Mouse (Mus musculus) embryonic facial prominence, embryonic 15.5 days (tissue): ENCODE measurements around the gene Gtf2e1. TPM values are rescaled to one million over a fixed set of nuclear protein-coding genes. Genes with fewer than 3 reads are reported as not detected.

Source experiments
- ATAC-seq: fragments of 200-750 bp; cut with Nextera tagmentation; 2 replicates; pipeline ENCODE4 v1.8.0; 2017; ENCODE audit warnings: low read depth, moderate TSS enrichment; ENCODE audit not compliant: insufficient number of reproducible peaks, low FRiP score, low TSS enrichment
- H3K27ac ChIP-seq: fragments of 300-500 bp; sonication (generic); replicated peaks from 2 replicates; pipeline ENCODE4 v1.5.1; 2015; ENCODE audit warnings: mild to moderate bottlenecking, inconsistent platforms
- H3K27me3 ChIP-seq: fragments of 300-500 bp; sonication (generic); 2 replicates; pipeline ENCODE4 v1.6.1; 2015; ENCODE audit warnings: inconsistent platforms
- H3K36me3 ChIP-seq: fragments of 300-500 bp; sonication (generic); 2 replicates; pipeline ENCODE4 v1.6.1; 2015; ENCODE audit warnings: mild to moderate bottlenecking, inconsistent platforms
- H3K4me1 ChIP-seq: fragments of 300-500 bp; sonication (generic); 2 replicates; pipeline ENCODE4 v1.6.1; 2015; ENCODE audit warnings: inconsistent platforms
- H3K4me2 ChIP-seq: fragments of 300-500 bp; sonication (generic); replicated peaks from 2 replicates; pipeline ENCODE4 v1.6.1; 2015; ENCODE audit warnings: mild to moderate bottlenecking, inconsistent platforms
- H3K4me3 ChIP-seq: fragments of 300-500 bp; sonication (generic); replicated peaks from 2 replicates; pipeline ENCODE4 v1.5.1; 2015; ENCODE audit warnings: mild to moderate bottlenecking, inconsistent platforms
- H3K9ac ChIP-seq: fragments of 300-500 bp; sonication (generic); 2 replicates; pipeline ENCODE4 v1.6.1; 2015; ENCODE audit warnings: inconsistent platforms
- H3K9me3 ChIP-seq: fragments of 300-500 bp; sonication (generic); replicated peaks from 2 replicates; pipeline ENCODE4 v1.6.1; 2016; ENCODE audit warnings: inconsistent platforms
- WGBS: fragments of 180-500 bp; shearing (Covaris S2); methylation state at CpG from one replicate; pipeline ENCODE4 v1.1.7; 2015; 5-methylcytosine and 5-hydroxymethylcytosine counted together
- polyA plus RNA-seq: library from polyadenylated mRNA; unstranded; fragments of >200 nt; fragmentation: Nextera tagmentation; extraction: Ambion mirVana; gene quantifications from 2 replicates; pipeline ENCODE4 v1.2.1, GENCODE M21; 2015

Gtf2e1 gene
- polyA plus RNA-seq, 1 experiment from 2014 or later = 25.4 TPM

DNA sequence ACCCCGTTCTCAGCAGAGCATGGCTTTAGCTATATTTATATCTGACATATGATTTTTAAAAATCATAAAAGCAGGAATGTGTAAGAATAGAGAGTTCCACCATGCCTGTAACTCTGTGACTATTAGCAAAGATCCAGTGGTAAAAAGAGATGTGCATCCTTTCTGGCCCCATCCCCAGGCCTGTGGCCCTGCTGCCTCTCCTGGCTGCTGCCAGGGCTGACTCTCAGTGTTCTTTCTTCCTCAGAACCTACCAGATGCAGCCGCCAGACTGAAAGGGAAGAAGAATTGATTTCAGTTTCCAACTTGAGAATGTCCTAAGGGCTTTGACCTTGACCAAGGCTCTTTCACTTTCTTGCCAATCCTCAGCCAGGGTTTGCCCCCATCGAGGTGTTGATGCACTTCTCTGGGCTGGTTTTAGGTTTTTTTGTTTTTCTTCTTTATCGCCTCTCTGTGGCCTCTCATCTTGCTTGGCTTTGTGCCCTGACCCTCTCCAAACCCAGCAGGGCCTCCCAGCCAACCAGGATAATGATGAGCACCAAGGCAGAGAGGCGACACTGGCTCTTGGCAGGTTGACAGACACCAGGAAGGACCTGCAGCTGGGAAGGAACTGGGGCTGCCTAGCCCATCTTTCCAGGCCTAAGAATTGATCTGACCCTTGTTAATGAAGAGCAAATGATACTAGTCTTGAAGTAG, 66.8 kb downstream of the Gtf2e1 start:
- H3K4me1 ChIP-seq = no peaks in the 10 kb centered on the region
- no peak overlapping the region for H3K4me3 ChIP-seq
- 53% methylated on average over 5 of the region's 5 CpGs for WGBS

DNA sequence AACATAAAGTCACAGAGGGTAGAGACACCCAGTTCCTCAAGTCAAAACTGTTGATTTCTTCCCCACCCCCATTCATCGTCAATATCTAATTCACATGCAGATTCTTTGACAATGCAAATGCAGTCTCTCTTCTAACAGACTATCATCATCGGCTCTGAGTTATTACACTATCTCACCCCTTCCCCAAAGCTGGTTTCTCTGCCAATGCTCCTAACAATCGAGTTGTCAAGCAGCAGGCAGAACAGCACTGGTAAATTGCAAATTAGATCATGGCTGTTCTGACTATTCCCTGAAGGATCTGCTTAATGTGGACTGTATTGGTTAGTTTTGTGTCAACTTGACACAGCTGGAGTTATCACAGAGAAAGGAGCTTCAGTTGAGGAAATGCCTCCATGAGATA, 70.0 kb downstream of the Gtf2e1 start:
- H3K4me3 ChIP-seq = no peak overlapping the region
- no peak overlapping the region for H3K9ac ChIP-seq
- no peaks in the 10 kb centered on the region for H3K4me1 ChIP-seq
- 76% methylated on average over 3 of the region's 3 CpGs for WGBS
- H3K27ac ChIP-seq = no peak overlapping the region
- ATAC-seq = no peak
- H3K27me3 ChIP-seq = no peaks in the 10 kb centered on the region
- no peak overlapping the region for H3K4me2 ChIP-seq
- H3K36me3 ChIP-seq = no peaks in the 10 kb centered on the region
- no peaks in the 10 kb centered on the region for H3K9me3 ChIP-seq

More for the DNA sequence above, 66.8 kb downstream of the Gtf2e1 start:
- no peaks in the 10 kb centered on the region for H3K9me3 ChIP-seq
- ATAC-seq = no peak
- H3K36me3 ChIP-seq = no peaks in the 10 kb centered on the region
- H3K9ac ChIP-seq = no peak overlapping the region
- no peaks in the 10 kb centered on the region for H3K27me3 ChIP-seq
- H3K27ac ChIP-seq = no peak overlapping the region
- H3K4me2 ChIP-seq = no peak overlapping the region

DNA sequence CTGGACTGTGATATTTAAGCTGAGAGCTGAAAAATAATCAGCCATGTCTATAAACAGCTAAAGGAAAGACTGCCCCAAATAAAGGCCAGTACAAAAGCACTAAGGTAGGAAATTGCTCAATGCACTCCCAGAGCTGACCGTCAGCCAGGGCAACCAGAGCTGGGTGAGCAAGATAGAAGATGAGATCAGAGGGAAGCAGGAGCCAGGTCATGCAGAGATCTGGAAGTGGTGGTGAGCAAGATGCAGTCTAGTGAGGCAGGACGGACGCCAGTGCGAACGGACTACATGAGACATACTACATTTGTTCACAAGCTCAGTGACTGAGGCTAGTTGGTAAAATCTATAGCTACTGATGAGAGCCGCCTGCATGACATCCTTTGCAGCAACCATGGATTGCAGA, 75.6 kb downstream of the Gtf2e1 start:
- H3K4me1 ChIP-seq = no peaks in the 10 kb centered on the region
- no peaks in the 10 kb centered on the region for H3K36me3 ChIP-seq
- no peaks in the 10 kb centered on the region for H3K9me3 ChIP-seq
- WGBS = 87% methylated on average over 6 of the region's 6 CpGs
- no peak overlapping the region for H3K4me3 ChIP-seq
- H3K4me2 ChIP-seq = no peak overlapping the region
- H3K27ac ChIP-seq = no peak overlapping the region
- H3K27me3 ChIP-seq = no peaks in the 10 kb centered on the region
- no peak for ATAC-seq
- H3K9ac ChIP-seq = no peak overlapping the region

DNA sequence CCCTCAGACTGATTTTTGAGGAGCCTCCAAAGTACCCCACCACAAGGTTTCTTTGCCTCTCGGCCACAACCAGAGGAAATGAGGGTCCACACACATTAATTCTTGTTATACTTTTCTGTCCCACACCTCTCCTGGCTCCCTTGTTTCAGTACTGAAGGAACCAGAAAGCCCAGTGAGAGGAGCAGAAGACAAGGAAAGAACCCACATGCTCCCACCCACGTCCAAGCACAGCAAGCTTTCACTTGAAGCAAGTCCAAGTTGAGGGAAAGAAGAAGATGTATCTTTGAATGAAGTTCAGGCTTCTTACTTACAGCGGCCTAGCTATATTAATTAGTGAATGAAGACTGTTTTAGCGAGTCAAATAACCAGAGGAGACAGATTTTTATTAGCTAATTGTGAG, 76.7 kb downstream of the Gtf2e1 start:
- Histone ChIP-seq H3K4me1 (no peaks in the 10 kb centered on the region), H3K27ac (no peak overlapping the region), H3K9me3 (no peaks in the 10 kb centered on the region), H3K4me2 (no peak overlapping the region), H3K9ac (no peak overlapping the region), H3K36me3 (no peaks in the 10 kb centered on the region), H3K4me3 (no peak overlapping the region), H3K27me3 (no peaks in the 10 kb centered on the region)
- 79% methylated on average over 4 of the region's 4 CpGs for WGBS
- no peak for ATAC-seq

DNA sequence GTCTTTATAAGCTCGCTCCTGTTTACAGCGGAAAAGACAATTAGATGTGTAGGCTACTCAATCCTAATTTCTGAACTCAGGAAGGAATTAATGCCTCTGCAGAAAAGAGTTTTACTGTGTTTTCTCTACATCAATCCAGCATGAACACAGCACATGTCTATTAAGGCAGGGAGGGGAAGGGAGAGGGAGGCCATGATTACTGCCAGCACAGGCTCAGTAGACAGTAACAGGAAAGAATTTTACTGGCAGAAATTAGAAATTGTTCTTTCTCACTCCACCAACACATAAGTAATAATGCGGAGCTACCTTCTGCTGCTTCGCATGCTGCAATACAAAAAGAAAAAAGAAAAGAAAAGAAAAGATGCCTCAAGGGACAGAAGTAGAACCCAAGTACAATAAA, 78.0 kb downstream of the Gtf2e1 start:
- no peak overlapping the region for H3K4me2 ChIP-seq
- no peak for ATAC-seq

More for the DNA sequence above, 78.0 kb downstream of the Gtf2e1 start:
- WGBS = 89% methylated on average over 4 of the region's 4 CpGs
- Histone ChIP-seq H3K4me1 (no peaks in the 10 kb centered on the region), H3K27me3 (no peaks in the 10 kb centered on the region), H3K9me3 (no peaks in the 10 kb centered on the region), H3K36me3 (no peaks in the 10 kb centered on the region), H3K9ac (no peak overlapping the region), H3K4me3 (no peak overlapping the region), H3K27ac (no peak overlapping the region)

Other genes starting within 250 kb of the Gtf2e1 start
- gene Stxbp5l, start 154.8 kb downstream of the Gtf2e1 start, polyA plus RNA-seq = 0.94 and 1.1 TPM in 2 replicates
- gene Rabl3, start 96 bp upstream of the Gtf2e1 start, polyA plus RNA-seq = 19.0 and 19.6 TPM in 2 replicates
- 0.18 TPM in 1 of 2 replicates, not detected in the other for gene Hgd, start 40.4 kb upstream of the Gtf2e1 start, polyA plus RNA-seq
- 48.9 and 54.6 TPM in 2 replicates for gene Ndufb4, start 114.7 kb upstream of the Gtf2e1 start, polyA plus RNA-seq
- gene Fstl1, start 237.1 kb upstream of the Gtf2e1 start, polyA plus RNA-seq = 725 and 741 TPM in 2 replicates